Mouse (Mus musculus) central nervous system, embryonic 18 days (tissue): ENCODE measurements around the gene Slc1a4. TPM values are rescaled to one million over a fixed set of nuclear protein-coding genes. Genes with fewer than 3 reads are reported as not detected.

Source experiments
- polyA plus RNA-seq: library from polyadenylated mRNA; depleted of rRNA; stranded (reverse); fragments of >200 nt; gene quantifications from 2 replicates; pipeline ENCODE4 v1.2.3, GENCODE M21; 2012; rRNA removed

Slc1a4 gene
- polyA plus RNA-seq = 35.8 and 41.0 TPM in 2 replicates

DNA sequence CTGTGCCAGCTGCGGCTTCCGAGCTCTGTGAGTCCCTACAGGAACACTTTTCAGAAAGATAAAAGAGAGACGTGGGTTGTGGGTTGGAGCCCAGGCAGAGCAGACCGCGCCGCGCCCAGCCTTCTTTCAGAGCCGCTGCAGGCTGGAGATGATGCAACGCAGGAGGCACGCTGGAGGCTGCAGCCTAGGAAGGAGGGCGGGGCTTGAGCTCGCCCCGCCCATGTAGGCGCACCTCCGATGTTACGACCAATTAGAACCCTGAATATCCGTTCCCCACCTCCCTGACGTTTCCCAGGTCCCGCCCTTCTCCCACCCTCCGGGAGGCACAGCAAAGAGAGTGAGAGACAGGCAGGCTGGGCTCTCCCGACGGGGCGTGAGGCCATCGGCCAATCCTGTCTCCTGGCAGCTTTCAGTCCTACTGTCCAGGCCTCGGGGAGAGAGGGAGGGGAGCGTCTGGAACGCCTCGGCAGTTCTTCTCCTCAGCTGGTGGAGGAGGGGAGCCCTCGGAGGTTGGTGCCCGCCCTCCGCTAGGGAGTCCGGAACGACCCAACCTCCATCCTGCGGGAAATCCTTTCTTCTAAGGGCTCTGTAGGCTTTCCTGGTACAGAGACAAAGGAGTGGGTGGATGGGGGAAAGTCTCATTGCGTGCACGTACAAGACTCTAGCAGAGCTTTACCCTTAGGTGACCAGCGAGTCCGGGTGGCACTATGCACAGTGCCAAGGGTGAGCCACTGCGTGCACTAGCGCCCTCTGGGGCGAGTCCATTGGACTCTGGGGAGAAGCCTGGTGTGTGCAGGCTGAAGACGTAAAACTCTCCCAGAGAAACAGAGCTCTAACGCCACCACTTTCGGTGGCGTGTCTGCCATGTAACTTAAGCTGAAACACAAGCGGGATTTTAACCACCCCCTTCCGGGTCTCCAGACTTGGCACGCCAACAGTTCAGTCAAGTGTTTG, at the start of gene Slc1a4:
Gene Slc1a4 (minus strand): TSS at position 153 of the 954 bp plus-strand sequence.

Other genes with a start within 250 kb of the Slc1a4 start
- gene Actr2, start 219.8 kb downstream of the Slc1a4 start, polyA plus RNA-seq = 140 and 146 TPM in 2 replicates
- 249 and 264 TPM in 2 replicates for gene Rab1a, start 131.3 kb downstream of the Slc1a4 start, polyA plus RNA-seq
- 21.8 and 22.2 TPM in 2 replicates for gene Cep68, start 83.3 kb downstream of the Slc1a4 start, polyA plus RNA-seq
- gene Sertad2, start 210.5 kb upstream of the Slc1a4 start, polyA plus RNA-seq = 12.4 and 15.3 TPM in 2 replicates